Comparison of ENCODE assay signal across 9 mouse cellular contexts in the genomic region with DNA sequence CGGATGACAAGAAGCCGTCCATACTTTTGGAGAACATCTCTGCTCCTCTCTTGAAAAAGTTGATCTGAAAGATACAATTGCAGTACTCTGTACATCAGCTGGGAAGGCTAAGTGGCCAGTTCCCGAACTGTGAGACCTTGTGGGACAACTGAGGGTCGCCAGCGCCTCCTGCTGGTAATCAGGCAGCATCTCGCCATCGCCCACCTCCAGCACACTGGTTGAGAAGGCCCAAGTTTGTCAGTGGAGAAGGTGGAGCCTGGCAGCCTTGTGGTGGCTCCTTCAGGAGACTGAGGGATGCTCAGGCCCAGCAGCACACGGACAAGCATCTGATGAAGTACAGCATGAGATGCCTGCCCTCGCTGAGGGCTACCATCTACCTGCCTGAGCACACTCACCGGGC. TPM values are rescaled to one million over a fixed set of nuclear protein-coding genes. Genes with fewer than 3 reads are reported as not detected.
DNase-seq lines count a peak whose midpoint lies in the region; TF ChIP-seq lines count a peak whose summit lies in the region.
"Had no signal": no experiment of that assay in that cellular context is flagged by ENCODE, and none has a peak within 500 bp of the region (broad histone marks: within the 10 kb centered on the region; RNA-seq: fewer than 3 reads in every experiment).

No protein-coding gene starts in this region.

- H3K4me1 ChIP-seq in cortical plate, adult 2 months (ENCODE audit: control insufficient read depth, insufficient read depth, low read length): no peaks in the 10 kb centered on the region

- DNase-seq in gastrocnemius, postnatal 10 days: peak; percentile 57
- DNase-seq in gastrocnemius, adult 8-10 months (ENCODE audit: low spot score in 2 of 2): no peak
- DNase-seq in spleen, postnatal 4 days (ENCODE audit: low spot score in 2 of 2): peak; percentile 29 to 73
- no peak for DNase-seq in spleen, postnatal 14 days (ENCODE audit: low spot score in 2 of 2)
- peak; percentile 37 to 43 for DNase-seq in lung, postnatal 4 days
- DNase-seq in layer of hippocampus, postnatal 14 days (ENCODE audit: low spot score in 2 of 2): no peak
- DNase-seq in left cerebral cortex, adult 11 months (ENCODE audit: low spot score): no peak

- no peak overlapping the region for H3K4me3 ChIP-seq in cortical plate, adult 2 months (ENCODE audit: insufficient read depth, low read length)
- H3K4me3 ChIP-seq: limb, embryonic 15.5 days had no signal

- no peak for TF ChIP-seq POLR2A in cortical plate, adult 2 months (IDR thresholded peaks at IDR 0.05; ENCODE audit: extremely low read depth, insufficient read depth, low read length)

- TF ChIP-seq CTCF in cortical plate, adult 2 months (IDR thresholded peaks at IDR 0.05; ENCODE audit: extremely low read depth, insufficient read depth, low read length): peak; percentile 43

- H3K27ac ChIP-seq in cortical plate, adult 2 months (ENCODE audit: insufficient read depth, low read length): no peak overlapping the region
- H3K27ac ChIP-seq: limb, embryonic 15.5 days had no signal

RNA-seq across cellular contexts. Expression of a gene that starts 31.2 kb away (rescaled TPM):
- 10 to 100 TPM; 21.0 to 29.5 TPM for total RNA-seq in gastrocnemius, postnatal 10 days (2021)
- total RNA-seq in gastrocnemius, adult 8-10 months (2022): 10 to 100 TPM; 15.9 to 18.4 (median 17.7) TPM
- polyA plus RNA-seq in cortical plate, adult 2 months (2012; rRNA removed): 67.6 and 73.8 TPM in 2 replicates
- total RNA-seq in layer of hippocampus, postnatal 14 days (2021): 10 to 100 TPM; 52.1 to 57.4 TPM

Comparison
In these comparisons a context has a peak if more than half of its experiments do, and no peak if none do; other contexts are left out.
1. DNase-seq: peak in gastrocnemius, postnatal 10 days (single experiment), spleen, postnatal 4 days (2 of 2) and lung, postnatal 4 days (2 of 2); none in gastrocnemius, adult 8-10 months (0 of 2), spleen, postnatal 14 days (0 of 2), layer of hippocampus, postnatal 14 days (0 of 2) and left cerebral cortex, adult 11 months (single experiment).